Mouse (Mus musculus) bone marrow, adult 2 months (tissue): Measurements from ENCODE around the gene Tceal9.

Experiments used
- CTCF ChIP-seq: fragments of 200-500 bp; IDR thresholded peaks from 2 replicates; pipeline ENCODE4 v1.5.1; 2011; ENCODE audit warnings: low read length, control low read depth; ENCODE audit not compliant: control insufficient read depth, insufficient read depth
- POLR2A ChIP-seq: fragments of 200-500 bp; IDR thresholded peaks from 2 replicates; pipeline ENCODE4 v1.6.1; 2011; ENCODE audit warnings: low read depth, mild to moderate bottlenecking, control low read depth, low read length, borderline replicate concordance; ENCODE audit not compliant: control insufficient read depth

- TF ChIP-seq CTCF (no peak), POLR2A (no peak)
These were observed 21.2 kb upstream of the Tceal9 start for GRCm38 (mm10) chrX:136223714-136224113.
